Mouse (Mus musculus) erythroblast, embryonic 14.5 days (primary cell): ENCODE results near the gene Dok1.

Source experiments
- GATA1 ChIP-seq: IDR thresholded peaks from 2 replicates; pipeline ENCODE4 v1.6.1; 2012; ENCODE audit warnings: low read length, inconsistent platforms, mixed read lengths
- TAL1 ChIP-seq: IDR thresholded peaks from 3 replicates; pipeline ENCODE4 v1.6.1; 2012; ENCODE audit warnings: low read length, inconsistent platforms, mixed read lengths

DNA sequence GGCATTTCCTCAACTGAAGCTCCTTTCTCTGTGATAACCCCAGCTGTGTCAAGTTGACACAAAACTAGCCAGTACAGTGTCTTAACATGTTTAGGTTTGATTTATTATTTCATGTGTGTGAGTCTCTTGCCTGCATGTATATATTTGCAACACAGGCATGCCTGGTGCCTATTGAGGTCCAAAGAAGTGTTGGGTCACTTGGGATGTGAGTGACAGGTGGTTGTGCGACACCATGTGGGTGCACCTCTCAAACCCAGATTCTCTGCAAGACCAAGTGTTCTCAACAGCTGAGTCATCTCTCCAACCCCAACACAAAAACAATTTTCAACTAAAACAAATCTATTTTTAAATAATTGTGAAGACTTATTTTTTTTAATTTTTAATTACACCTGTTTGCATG lies 30.2 kb downstream of the Dok1 start:
- TF ChIP-seq GATA1 (no peak), TAL1 (no peak)
